Mouse (Mus musculus) liver, postnatal 0 days (tissue): ENCODE results near the gene Caskin1.

Source experiments
- CTCF ChIP-seq: sonication (generic); IDR thresholded peaks from 2 replicates; pipeline ENCODE4 v1.5.1; 2016; ENCODE audit warnings: antibody characterized with exemption, low read depth
- EP300 ChIP-seq: IDR thresholded peaks from 2 replicates; pipeline ENCODE4 v1.6.1; 2016; ENCODE audit warnings: antibody characterized with exemption, low read depth, mild to moderate bottlenecking

- TF ChIP-seq CTCF (no peak), EP300 (no peak)
Observed at GRCm38 (mm10) chr17:24470701-24471527, 17.5 kb upstream of the Caskin1 start.
